Mouse (Mus musculus): Measurements from ENCODE around the gene Gast. TPM values are rescaled to one million over a fixed set of nuclear protein-coding genes. Genes with fewer than 3 reads are reported as not detected.

Gast gene
- polyA plus RNA-seq, 2 experiments: not detected

DNA sequence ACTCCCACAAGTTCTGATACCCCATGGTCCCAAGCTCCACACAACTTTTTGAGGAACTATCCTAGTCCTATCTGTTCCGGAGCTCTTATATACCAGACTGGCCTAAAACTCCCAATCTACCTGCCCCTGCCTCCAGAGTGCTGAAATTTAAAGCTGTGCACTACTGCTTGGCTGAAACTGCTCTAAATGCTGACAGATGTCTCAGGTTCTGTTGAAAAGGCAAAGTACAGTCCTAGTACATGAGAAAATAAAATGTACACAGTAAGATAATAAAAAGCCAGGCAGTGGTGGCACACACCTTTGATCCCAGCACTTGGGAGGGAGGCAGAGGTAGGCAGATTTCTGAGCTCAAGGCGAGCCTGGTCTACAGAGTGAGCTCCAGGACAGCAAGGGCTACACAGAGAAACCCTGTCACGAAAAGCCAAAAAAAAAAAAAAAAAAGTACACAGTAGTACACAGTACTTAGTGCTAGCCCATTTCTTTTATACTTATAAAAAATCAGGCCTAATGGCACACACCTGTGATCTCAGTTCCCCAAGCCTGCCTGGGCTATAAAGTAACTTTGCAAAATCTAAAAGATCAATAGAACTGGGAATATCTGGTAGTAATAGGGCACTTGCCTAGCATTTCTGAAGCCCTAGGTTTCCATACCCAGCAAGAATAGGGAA, 11.5 kb upstream of the Gast start:
- H3K4me2 ChIP-seq (ENCODE audit: low read depth): no peak overlapping the region
- 59% methylated on average over 3 of the region's 3 CpGs for WGBS (ENCODE audit: insufficient replicate concordance)
- H3K9ac ChIP-seq (replicated peaks): no peak overlapping the region
- H3K4me1 ChIP-seq (replicated peaks; ENCODE audit: control insufficient read depth in 2 of 2, insufficient read depth in 2 of 2, low read length in 1 of 2): peaks cover 10 to 19% of the 10 kb centered on the region in 2 experiments
- no peak for TF ChIP-seq CTCF (IDR thresholded peaks at IDR 0.05; ENCODE audit: low read depth)
- TF ChIP-seq EP300 (IDR thresholded peaks at IDR 0.05; ENCODE audit: low read depth): no peak
- H3K36me3 ChIP-seq (replicated peaks; ENCODE audit: control insufficient read depth, insufficient read depth, low read depth): peaks cover 23% of the 10 kb centered on the region
- H3K4me3 ChIP-seq (ENCODE audit: insufficient read depth in 1 of 2, low read depth in 2 of 2, low read length in 2 of 2): no peak overlapping the region
- DNase-seq (ENCODE audit: low read depth in 3 of 3, low spot score in 3 of 3): no peak
- no peak for ATAC-seq (ENCODE audit: insufficient read depth)
- H3K9me3 ChIP-seq (ENCODE audit: control insufficient read depth, low read length): no peaks in the 10 kb centered on the region
- no peaks in the 10 kb centered on the region for H3K27me3 ChIP-seq (ENCODE audit: control insufficient read depth, insufficient read depth, low read length)
- H3K27ac ChIP-seq: peak overlapping the region; percentile 3

DNA sequence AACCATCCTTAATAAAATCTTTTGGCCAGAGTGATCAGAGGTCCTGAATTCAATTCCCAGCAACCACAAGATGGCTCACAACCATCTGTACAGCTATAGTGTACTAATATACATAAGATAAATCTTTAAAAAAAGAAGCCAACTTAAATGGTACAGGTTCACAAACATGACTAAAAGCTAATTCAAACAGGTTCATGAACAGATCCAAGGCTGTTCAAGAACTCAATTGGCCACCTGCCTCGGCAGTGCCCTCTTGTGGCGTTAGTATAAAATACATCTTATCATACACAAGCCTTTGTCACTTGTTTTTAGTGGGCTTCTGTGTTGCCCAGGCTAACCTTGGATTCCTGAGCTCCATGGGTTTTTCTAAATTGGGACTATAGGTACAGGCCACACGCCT, 10.6 kb upstream of the Gast start:
- 11% methylated on average over 3 of the region's 3 CpGs for WGBS (ENCODE audit: insufficient replicate concordance)
- H3K27ac ChIP-seq: no peak overlapping the region
- peak; percentile 85 for TF ChIP-seq CTCF (IDR thresholded peaks at IDR 0.05; ENCODE audit: low read depth)
- TF ChIP-seq EP300 (IDR thresholded peaks at IDR 0.05; ENCODE audit: low read depth): no peak
- no peaks in the 10 kb centered on the region for H3K27me3 ChIP-seq (ENCODE audit: control insufficient read depth, insufficient read depth, low read length)
- H3K4me3 ChIP-seq (ENCODE audit: insufficient read depth in 1 of 2, low read depth in 2 of 2, low read length in 2 of 2): no peak overlapping the region
- H3K9me3 ChIP-seq (ENCODE audit: control insufficient read depth, low read length): no peaks in the 10 kb centered on the region
- H3K4me2 ChIP-seq (ENCODE audit: low read depth): no peak overlapping the region
- DNase-seq (ENCODE audit: low read depth in 3 of 3, low spot score in 3 of 3) (peak; percentile 60 to 83 (median 69)), ATAC-seq (ENCODE audit: insufficient read depth) (no peak)
- no peak overlapping the region for H3K9ac ChIP-seq (replicated peaks)
- peaks cover 23% of the 10 kb centered on the region for H3K36me3 ChIP-seq (replicated peaks; ENCODE audit: control insufficient read depth, insufficient read depth, low read depth)
- H3K4me1 ChIP-seq (replicated peaks; ENCODE audit: control insufficient read depth in 2 of 2, insufficient read depth in 2 of 2, low read length in 1 of 2): peaks cover 4 to 10% of the 10 kb centered on the region in 2 experiments

DNA sequence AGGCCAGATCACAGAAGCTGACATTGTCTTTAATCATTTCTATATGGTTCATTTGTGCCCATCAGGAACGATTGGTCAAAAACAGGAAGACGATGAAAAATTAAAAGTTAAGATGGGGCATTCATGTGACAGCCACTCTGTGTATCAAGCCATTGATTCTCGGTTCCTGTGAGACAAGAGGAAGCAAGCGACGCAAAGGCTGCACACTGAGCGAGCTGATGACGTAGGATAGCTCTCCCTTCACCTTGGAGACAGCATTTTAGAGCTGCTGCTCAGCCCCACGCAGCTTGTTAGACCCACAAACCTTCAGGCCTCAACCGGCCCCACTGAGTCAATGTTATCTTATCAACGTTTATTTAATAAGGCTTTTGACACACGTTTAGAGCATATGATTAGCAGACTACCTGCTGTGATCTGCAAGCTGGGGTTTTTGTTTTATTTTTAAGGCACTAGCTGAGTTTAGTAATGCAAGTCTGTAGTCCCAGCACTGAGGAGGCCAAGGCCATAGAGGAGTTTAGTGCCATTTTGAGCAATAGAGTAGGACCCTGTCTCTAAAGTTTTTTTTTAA, 9.1 kb upstream of the Gast start:
- Histone ChIP-seq H3K4me3 (ENCODE audit: insufficient read depth in 1 of 2, low read depth in 2 of 2, low read length in 2 of 2) (no peak overlapping the region), H3K27me3 (ENCODE audit: control insufficient read depth, insufficient read depth, low read length) (no peaks in the 10 kb centered on the region), H3K9me3 (ENCODE audit: control insufficient read depth, low read length) (no peaks in the 10 kb centered on the region), H3K4me2 (ENCODE audit: low read depth) (no peak overlapping the region), H3K27ac (no peak overlapping the region), H3K4me1 (replicated peaks; ENCODE audit: control insufficient read depth in 2 of 2, insufficient read depth in 2 of 2, low read length in 1 of 2) (peaks cover 0 to 2% of the 10 kb centered on the region in 2 experiments; a peak in 1 of 4 replicates), H3K36me3 (replicated peaks; ENCODE audit: control insufficient read depth, insufficient read depth, low read depth) (peaks cover 23% of the 10 kb centered on the region), H3K9ac (replicated peaks) (no peak overlapping the region)
- ATAC-seq (ENCODE audit: insufficient read depth): no peak
- DNase-seq (ENCODE audit: low read depth in 3 of 3, low spot score in 3 of 3): no peak
- TF ChIP-seq EP300 (IDR thresholded peaks at IDR 0.05; ENCODE audit: low read depth) (no peak), CTCF (IDR thresholded peaks at IDR 0.05; ENCODE audit: low read depth) (no peak)
- WGBS (ENCODE audit: insufficient replicate concordance): 61% methylated on average over 11 of the region's 11 CpGs

DNA sequence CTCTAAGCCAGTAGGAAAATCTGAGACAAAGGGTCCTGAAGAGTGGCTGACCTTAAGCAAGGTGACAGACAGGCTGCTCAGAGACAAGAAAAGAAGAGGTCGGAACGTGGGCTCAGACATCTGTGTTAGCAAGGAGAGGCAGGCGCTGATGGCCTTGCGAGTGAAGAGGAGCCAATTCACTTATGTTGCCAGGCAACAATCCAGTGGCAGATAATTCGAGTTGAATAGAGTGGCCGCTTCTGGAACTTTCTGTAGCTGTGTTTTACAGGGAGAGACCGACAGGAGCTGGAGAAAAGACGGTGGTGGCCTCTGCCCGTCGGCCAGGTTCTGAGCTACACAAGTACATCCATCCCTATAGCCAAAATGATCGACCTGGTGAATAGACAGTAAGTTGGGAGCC, 6.9 kb upstream of the Gast start:
- Histone ChIP-seq H3K27me3 (ENCODE audit: control insufficient read depth, insufficient read depth, low read length) (no peaks in the 10 kb centered on the region), H3K36me3 (replicated peaks; ENCODE audit: control insufficient read depth, insufficient read depth, low read depth) (peaks cover 5% of the 10 kb centered on the region), H3K4me2 (ENCODE audit: low read depth) (no peak overlapping the region), H3K27ac (no peak overlapping the region), H3K4me3 (ENCODE audit: insufficient read depth in 1 of 2, low read depth in 2 of 2, low read length in 2 of 2) (no peak overlapping the region), H3K9me3 (ENCODE audit: control insufficient read depth, low read length) (no peaks in the 10 kb centered on the region), H3K4me1 (replicated peaks; ENCODE audit: control insufficient read depth in 2 of 2, insufficient read depth in 2 of 2, low read length in 1 of 2) (no peaks in the 10 kb centered on the region), H3K9ac (replicated peaks) (no peak overlapping the region)
- TF ChIP-seq EP300 (IDR thresholded peaks at IDR 0.05; ENCODE audit: low read depth): no peak
- no peak for TF ChIP-seq CTCF (IDR thresholded peaks at IDR 0.05; ENCODE audit: low read depth)
- ATAC-seq (ENCODE audit: insufficient read depth) (no peak), DNase-seq (ENCODE audit: low read depth in 3 of 3, low spot score in 3 of 3) (no peak)
- WGBS (ENCODE audit: insufficient replicate concordance): 67% methylated on average over 11 of the region's 11 CpGs

DNA sequence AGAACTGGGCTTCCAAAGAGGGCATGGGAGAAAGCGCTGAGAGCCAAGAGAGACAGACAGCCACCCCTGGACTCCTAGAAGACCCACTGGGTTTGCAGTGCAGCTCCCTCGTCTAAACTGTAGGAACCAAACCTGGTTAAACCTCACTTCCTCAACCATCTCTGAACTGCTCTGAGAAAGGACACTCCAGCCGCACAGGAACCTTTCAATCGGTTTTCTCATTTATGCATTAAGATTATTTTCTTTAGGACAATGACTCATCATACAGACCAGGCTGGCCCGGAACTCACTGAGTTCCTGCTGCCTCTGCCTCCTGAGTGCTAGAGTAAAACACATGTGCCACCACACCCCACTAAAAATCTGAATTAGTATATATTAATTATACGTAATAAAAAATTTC, 6.4 kb upstream of the Gast start:
- WGBS (ENCODE audit: insufficient replicate concordance): 52% methylated on average over 6 of the region's 6 CpGs
- Histone ChIP-seq H3K4me3 (ENCODE audit: insufficient read depth in 1 of 2, low read depth in 2 of 2, low read length in 2 of 2) (no peak overlapping the region), H3K27ac (no peak overlapping the region), H3K27me3 (ENCODE audit: control insufficient read depth, insufficient read depth, low read length) (no peaks in the 10 kb centered on the region), H3K4me2 (ENCODE audit: low read depth) (no peak overlapping the region), H3K36me3 (replicated peaks; ENCODE audit: control insufficient read depth, insufficient read depth, low read depth) (peaks cover under 1% of the 10 kb centered on the region), H3K4me1 (replicated peaks; ENCODE audit: control insufficient read depth in 2 of 2, insufficient read depth in 2 of 2, low read length in 1 of 2) (no peaks in the 10 kb centered on the region), H3K9ac (replicated peaks) (no peak overlapping the region), H3K9me3 (ENCODE audit: control insufficient read depth, low read length) (no peaks in the 10 kb centered on the region)
- TF ChIP-seq EP300 (IDR thresholded peaks at IDR 0.05; ENCODE audit: low read depth) (no peak), CTCF (IDR thresholded peaks at IDR 0.05; ENCODE audit: low read depth) (no peak)
- DNase-seq (ENCODE audit: low read depth in 3 of 3, low spot score in 3 of 3): no peak
- ATAC-seq (ENCODE audit: insufficient read depth): no peak
